Mouse (Mus musculus) heart, adult 2 months (tissue): ENCODE data around the gene Gpr4.

Source experiments
- CTCF ChIP-seq: fragments of 200-600 bp; IDR thresholded peaks from 2 replicates; pipeline ENCODE4 v1.8.1; 2022; ENCODE audit warnings: antibody characterized with exemption, mild to moderate bottlenecking, moderate library complexity
- POLR2A ChIP-seq: fragments of 200-500 bp; IDR thresholded peaks from 2 replicates; pipeline ENCODE4 v1.6.1; 2011; ENCODE audit warnings: mild to moderate bottlenecking, low read depth, low read length, control low read depth; ENCODE audit not compliant: insufficient read depth

DNA sequence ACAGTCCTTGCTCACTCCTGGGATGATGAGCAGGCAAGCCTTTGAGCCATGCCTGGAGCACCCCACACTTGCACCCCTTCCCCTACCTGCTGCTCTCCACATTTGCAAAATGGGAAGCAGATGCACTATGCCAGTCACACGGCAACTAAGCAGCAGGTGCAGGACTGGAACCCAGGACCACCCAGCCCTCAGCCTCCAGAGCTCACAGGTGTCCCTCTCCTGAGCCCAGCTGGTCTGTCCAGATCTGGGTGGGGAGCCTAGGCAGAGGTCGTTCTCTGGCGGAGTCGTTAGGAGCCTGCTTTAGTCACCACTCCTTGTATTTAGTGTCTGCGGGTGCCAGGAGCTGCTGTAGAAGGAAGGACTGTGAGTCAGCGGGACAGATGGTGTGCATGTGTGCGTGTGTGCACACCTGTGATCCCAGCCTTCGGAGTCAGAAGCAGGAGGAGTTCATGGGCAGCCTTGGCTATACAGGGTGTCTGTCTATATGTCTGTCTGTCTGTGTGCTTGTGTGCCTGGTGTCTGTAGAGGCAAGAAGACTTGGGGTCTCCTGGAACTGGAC lies 28.6 kb downstream of the Gpr4 start:
- no peak for TF ChIP-seq CTCF
- TF ChIP-seq POLR2A: no peak
